Mouse (Mus musculus) neutrophil, adult 59 days (primary cell): Measurements from ENCODE around the gene Srr. TPM values are rescaled to one million over a fixed set of nuclear protein-coding genes. Genes with fewer than 3 reads are reported as not detected.

ENCODE experiments used
- total RNA-seq, 2 experiments: library from RNA; stranded (reverse); gene quantifications; 1 replicate in 1 of 2; 2 replicates in 1 of 2; pipeline ENCODE4 v1.2.4; 2023

Gene Srr
- total RNA-seq = 1 to 10 TPM; 5.7 to 7.2 TPM

DNA sequence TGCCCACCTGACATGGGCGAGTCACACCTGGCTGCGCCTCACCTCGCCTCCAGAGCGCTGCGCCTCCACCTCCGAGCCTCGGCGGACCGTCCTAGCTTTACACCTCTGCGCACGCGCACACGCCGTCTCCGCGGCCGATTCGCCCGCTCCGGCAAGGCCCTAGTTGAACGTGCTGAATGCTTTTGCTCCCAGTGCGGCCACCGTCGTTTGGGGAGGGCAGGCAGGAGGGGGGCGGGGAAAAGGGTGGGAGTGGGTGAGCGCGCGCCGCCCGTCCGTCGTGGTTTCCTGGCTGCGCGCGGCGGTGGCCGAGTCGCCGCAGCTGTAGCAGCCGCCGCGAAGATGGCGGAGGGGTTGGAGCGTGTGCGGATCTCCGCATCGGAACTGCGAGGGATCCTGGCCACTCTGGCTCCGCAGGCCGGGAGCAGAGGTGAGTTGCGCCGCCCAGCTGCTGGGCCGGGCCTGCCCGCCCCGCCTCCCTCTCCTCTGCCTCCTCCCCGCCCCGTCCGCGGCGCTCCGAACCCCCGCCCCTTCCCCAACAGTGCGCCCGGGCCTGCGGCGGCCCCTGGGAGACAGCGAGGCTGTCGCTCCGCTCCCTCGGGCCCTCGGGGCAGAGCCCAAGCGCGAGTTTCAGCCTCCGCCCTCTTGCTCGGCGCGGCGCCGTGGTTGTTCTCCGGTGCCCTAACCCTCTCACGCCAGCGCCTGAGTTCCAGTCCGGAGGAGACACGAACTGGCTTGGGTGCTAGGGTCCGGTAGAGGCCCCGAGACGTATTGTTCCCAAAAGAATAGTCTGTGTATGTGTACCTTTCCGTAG is at the start of gene Srr, which contains the start of gene Smg6:
TSS of gene Srr (minus strand) at position 372 of the 811 bp plus-strand sequence.
TSS of gene Smg6 (plus strand) at position 247 of the 811 bp plus-strand sequence.

DNA sequence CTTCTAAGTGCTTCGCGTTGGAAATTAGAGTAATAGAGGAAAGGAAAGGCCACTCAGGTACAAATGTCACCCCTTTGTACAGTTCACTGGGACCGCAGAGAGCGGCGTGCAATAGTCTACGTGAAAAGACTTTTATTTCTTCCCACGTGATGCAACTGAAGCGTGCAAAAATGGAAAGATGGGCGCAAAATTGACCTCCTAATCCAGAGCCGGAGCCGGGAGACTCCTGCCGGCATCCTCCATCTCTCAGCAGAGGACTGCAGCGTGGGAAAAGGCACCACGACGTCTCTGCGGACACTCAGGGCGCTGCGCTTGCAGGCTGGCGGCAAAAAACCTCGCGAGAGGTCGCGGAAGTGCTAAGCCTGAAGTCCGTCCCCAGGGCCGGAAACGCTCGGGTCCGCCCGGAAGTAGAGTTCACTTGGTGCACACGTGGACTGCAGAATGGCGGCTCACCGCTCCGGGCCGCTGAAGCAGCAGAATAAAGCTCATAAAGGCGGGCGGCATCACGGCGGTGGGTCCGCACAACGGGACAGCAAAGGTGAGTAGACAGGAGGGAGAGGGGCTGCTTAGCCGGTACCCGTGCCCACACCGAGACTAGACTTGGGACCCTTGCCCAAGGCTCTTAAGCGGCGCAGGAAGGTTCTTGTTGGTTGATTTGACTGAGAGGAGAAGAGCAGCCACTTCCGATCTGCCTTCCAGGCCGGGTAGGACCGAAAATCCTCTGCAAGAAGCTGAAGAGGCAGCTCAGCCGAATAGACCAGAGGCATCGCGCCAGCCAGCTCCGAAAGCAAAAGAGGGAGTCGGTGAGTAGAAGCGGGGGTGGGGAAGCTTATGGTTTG is 27.9 kb downstream of the Srr start, which contains the start of gene Tsr1:
TSS of gene Tsr1 (plus strand) at position 394 of the 839 bp plus-strand sequence.

DNA sequence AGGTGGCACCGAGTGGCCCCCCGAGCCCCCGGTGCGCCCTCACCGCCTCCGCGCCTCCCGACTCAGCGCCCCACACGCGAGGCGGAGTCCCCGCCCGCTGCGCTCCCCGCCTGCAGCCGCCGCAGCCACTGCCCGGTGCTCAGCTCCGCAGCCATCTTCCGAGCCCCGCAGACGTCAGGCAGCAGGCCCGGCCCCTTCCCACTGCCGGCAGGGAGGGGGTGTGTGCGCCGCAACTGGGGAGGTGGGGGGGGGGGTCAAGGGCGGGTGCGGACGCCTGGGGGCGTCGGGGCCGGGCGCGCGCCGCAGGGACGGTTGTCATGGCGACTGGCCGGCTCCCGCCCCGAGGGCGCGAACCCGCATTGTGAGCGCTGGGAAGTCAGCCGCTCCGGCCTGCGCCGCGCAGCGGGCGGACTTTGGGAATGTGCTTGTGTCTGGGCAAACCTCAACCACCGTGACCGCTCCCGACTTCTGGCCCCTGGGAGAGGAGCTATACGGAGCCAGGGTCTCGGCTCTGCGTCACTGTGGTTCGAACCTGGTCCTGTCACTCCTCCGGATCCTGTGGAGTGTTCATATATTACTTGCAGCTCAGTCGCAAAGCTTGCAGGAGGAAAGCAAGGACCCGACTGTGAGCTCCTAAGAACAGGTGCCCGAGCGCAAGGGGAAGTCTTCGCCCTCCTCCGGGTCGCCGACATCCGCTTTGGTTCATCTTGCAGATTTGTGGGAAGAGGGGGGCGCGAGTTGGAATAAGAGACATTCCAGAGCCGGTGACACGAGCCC is 28.7 kb downstream of the Srr start, which contains the start of gene Sgsm2:
TSS of gene Sgsm2 (minus strand) at position 160 of the 777 bp plus-strand sequence.

Other genes starting within 250 kb of the Srr start
- gene Pafah1b1, start 201.3 kb downstream of the Srr start, total RNA-seq = 10 to 100 TPM; 93.4 to 97.4 TPM
- gene Mettl16, start 155.1 kb downstream of the Srr start, total RNA-seq = 10 to 100 TPM in 1 of 2 experiments, 1 to 10 TPM in 1; 9.8 to 11.2 TPM
- gene Mnt, start 95.0 kb downstream of the Srr start, total RNA-seq = 10 to 100 TPM; 37.9 to 57.4 TPM
- gene Sgsm2, start 28.9 kb downstream of the Srr start, total RNA-seq = 1 to 10 TPM; 1.4 to 2.1 TPM
- gene Tsr1, start 27.9 kb downstream of the Srr start, total RNA-seq = 10 to 100 TPM; 12.3 to 13.3 TPM
- gene Smg6, start 125 bp downstream of the Srr start, total RNA-seq = 10 to 100 TPM; 23.8 to 24.7 TPM
- 1 to 10 TPM; 2.8 to 4.3 TPM for gene Hic1, start 243.6 kb upstream of the Srr start, total RNA-seq